Mouse (Mus musculus): ENCODE results near the gene Vezt.

DNA sequence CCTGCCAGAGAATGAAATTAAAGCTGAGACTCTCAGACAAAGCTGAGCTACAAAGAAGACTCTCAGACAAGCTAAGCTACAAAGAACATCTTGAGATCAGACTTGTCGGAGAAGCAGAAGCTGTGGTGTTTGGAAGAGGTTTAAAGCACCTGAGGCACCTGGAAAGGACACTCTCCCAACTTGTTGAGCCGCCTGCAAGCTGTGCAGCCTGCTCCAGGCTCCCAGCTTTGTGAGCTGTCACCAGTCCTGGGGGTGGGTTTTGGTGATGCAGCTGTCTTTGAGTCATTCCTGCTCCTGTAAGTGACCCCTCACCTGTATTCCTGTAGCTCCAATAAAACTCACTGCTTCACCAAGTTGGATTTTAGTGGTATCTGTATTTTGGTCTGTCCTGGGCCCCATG lies 27.3 kb downstream of the Vezt start:
- no peak for TF ChIP-seq CTCF (IDR thresholded peaks at IDR 0.05; ENCODE audit: extremely low read depth, insufficient read depth, low read length)
- TF ChIP-seq POLR2A (IDR thresholded peaks at IDR 0.05; ENCODE audit: extremely low read depth, insufficient read depth, low read length), result no peak
